Mouse (Mus musculus) gastrocnemius, postnatal 4 days (tissue): ENCODE results near the gene Grk5. TPM values are rescaled to one million over a fixed set of nuclear protein-coding genes. Genes with fewer than 3 reads are reported as not detected.

ENCODE experiments used
- DNase-seq, 2 experiments: peaks; one replicate each; pipeline ENCODE4 v3.0.0; 2021 to 2022; ENCODE audit warnings: low spot score in 2 of 2, mixed read lengths in 2 of 2
- total RNA-seq, 2 experiments: library from RNA; stranded (reverse); gene quantifications; 2 replicates each; pipeline ENCODE4 v1.2.3; 2021

Grk5 gene
- total RNA-seq, 2 experiments from 2014 or later, result 12.9 to 16.0 TPM

DNA sequence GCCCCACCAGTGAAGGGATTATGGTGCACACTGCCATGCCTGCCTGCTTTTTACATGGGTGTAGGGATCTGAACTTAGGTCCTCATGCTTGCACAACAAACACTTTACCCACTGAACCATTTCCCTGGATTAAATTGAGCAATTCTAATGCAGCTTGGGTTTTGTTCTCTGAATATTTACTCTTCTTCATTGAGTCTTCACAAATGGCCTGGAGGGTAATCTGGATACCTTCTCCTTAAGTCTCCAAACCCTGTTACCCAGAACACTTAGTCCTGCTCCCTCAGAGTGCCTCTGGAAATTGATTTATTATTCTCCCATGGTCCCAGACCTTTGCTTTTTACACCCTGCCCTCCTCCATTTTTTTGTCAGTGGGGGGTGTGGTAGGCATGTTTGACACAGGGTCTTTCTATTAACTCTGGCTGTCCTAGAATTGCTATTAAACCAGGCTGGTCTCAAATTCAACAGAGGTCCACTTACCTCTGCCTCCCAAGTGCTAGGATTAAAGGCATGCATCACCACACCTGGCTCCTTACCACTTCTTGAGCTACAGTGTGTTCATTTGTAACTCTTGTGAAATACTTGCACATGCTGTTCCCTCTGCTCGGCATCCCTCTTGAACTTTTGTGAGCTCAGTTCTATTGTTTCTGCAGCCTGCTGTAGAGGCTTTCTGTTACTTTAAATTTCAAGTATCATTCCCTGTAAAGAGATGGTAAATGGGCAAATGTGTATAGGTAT lies 82.9 kb downstream of the Grk5 start:
- DNase-seq, result no peak

DNA sequence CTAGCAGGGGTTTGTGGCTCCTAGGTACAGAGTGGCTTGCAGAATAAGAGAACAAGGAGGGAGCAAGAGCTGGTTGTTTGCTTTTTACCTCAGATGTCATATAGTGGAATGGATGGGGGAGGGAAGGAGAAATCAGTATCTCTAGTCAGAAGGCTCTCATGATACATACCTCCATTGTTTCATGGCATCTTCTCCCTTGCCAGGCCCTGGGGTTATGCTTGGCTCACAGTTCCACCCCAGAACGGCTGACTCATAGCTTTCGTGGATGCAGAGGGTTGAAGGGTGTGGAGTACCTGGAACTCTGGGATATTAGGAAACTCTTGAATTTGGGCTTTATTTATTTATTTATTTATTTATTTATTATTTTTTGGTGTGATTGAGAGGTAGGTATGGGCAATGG lies 84.0 kb downstream of the Grk5 start:
- no peak for DNase-seq

DNA sequence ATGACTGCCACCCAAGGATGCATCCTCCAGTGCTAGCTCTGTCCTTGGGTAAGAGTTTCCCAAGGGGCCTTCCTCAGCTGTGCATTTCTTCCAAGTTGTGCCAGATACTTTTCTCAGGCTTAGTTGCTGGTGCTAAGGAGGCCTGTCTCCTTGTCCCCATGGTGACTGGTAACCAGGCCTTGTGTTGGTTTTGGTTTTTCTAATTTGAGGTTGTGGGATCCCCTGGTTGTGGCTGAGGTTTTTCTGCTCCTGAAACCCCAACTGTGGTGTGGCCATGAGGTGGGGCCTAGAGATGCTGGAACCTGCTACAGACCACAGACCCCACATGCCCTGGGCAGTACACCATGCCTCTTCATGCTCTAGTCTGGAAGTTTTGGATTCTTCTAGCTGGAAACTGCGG lies 90.0 kb downstream of the Grk5 start:
- no peak for DNase-seq

DNA sequence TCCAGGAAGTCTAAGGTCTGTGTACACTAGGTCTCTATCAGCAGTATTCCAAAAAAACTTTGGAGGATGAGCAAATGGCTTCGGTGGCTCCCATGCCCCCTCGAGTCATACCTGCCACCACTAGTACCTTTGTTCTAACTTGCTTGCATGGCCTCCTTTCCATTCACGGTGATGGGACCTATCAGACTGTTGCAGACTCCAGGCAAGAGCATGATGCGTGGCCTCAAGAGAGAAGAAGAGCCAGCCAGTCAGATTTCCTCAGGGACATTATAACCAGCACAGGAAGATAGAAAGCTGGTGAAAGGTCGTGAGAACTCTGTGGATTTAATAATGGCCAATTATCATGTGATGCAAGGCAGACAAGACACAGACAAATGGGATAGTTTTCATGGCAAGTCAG lies 91.8 kb downstream of the Grk5 start:
- DNase-seq, result no peak

DNA sequence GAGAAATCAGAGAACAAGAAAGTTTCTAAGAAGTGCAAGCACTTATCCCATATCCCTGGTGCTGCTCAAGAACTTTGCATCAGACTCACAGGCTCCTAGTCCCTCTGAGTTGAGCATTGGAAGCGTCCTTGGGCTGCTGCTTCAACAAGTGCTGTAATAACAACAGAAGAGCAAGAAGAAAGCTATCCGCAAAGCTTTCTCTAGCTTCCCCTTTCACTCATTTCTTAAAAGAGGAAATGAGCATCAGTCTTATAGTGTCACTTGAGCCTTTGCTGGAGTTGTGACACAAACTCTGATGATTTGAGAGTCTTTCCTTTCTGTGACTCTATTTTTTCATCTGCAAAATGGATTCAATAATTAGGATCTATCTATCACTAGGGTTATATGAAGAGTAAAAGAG lies 92.3 kb downstream of the Grk5 start:
- DNase-seq, result no peak

DNA sequence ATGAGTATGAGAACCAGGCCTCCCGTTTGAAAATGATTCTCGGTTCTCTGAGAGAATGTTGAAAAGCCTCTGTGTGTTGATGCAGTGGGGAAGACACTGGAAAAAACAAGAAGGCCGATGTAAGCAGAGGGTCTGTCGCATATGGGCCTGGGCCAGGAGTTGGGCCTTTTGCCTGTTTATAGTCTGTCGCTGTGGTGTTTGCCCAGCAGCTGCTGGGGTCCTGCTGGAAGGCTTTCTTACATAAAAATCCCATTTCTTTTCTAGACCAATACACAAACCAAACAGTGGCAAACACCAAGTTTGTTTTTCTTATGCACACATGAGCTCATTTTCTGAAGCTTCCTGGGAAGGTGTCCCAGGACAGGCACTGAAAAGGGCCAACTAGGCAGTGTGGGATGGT lies 100.2 kb downstream of the Grk5 start:
- no peak for DNase-seq

DNA sequence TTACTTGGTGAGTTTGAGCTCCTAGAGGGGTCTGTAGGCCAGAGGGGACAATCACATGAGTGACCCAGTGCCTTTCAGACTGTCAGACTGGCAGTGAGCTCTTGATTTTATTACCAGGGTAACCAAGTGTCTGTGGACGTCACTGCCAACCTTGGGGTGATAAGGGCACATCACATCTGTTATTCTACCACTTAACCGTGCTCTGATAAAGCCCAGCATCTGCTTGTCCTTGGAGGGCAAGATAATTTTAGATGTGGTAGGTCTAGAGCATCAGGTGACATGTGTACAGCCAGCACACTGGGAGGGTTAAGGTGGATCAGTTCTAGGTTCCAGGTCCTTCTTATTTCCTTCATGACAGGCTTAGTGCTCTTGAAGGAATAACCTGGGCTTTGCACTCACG lies 104.7 kb downstream of the Grk5 start:
- DNase-seq, result no peak

DNA sequence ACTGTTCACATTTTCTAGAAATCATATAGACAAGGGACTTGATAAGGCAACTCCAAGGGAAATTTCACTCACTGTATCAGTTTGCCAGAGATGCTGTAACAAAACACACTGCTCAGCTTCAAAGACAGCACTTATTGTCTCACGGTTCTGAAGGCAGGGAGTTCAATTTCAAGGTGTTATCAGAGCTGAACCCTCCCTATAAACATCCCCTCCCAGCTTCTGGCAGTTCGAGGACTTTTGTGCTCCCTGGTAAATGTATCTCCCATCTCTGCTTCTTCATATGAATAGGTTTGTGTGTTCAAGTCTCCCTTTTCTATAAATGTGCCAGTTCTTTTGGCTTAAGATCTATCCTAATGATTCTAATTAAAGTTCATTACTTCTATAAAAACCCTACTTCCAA lies 105.3 kb downstream of the Grk5 start:
- DNase-seq, result no peak

DNA sequence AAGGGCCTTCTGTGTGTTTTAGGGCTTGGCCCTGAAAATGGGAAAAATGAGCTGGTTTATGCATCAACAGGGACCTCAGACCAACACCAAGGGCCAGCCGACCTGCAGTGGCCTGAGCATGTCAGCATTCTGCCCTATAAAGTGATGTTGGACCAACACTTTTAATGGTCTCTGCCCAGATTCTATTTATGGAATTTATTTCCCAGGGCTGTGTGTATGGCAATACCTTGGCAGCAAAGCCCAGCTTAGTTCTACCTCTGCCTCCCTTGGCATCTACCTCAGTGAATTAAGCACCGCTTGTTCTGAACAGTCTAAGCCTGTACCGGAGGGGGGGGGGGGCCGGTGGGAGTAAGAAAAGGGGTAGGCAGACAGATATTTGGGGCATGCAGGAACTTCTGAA lies 108.2 kb downstream of the Grk5 start:
- no peak for DNase-seq

DNA sequence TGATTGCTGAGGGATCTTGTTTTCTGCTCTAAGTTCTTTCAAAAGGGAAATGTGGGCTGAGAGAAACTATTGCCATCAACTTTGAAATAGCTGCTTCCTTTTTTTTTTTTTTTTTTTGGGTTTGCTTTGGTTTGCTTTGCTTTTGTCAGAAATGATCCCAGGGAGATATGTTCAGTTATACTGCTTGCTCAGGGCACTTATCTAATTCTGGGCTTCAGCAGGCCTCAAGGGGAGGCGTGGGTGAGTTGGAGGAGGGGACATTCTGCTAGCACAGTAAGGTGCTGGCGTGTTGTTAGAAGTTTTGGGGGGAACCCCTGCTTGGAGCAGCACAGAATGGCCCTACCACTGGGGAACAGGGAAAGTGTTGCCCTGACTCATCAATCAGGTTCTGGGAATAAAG lies 110.1 kb downstream of the Grk5 start:
- no peak for DNase-seq

DNA sequence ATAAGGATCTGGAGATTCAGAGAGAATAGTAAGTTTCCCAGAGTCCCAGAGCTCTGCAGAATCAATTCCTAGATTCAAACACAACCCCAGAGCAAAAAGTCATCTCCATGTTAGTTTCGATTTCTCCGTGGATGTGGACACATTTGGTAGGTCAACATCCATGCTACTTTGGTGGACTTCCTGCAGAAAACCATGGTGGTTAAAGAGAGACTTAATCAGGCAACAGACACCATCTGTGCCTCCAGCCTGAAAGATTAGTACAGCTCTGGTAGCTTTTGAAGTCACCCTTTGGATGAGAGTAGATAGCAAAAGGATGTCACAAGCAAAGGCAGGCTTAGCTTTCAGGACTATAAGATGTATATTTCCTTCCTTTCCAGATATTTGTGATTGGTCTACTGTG lies 111.4 kb downstream of the Grk5 start:
- DNase-seq, result no peak

DNA sequence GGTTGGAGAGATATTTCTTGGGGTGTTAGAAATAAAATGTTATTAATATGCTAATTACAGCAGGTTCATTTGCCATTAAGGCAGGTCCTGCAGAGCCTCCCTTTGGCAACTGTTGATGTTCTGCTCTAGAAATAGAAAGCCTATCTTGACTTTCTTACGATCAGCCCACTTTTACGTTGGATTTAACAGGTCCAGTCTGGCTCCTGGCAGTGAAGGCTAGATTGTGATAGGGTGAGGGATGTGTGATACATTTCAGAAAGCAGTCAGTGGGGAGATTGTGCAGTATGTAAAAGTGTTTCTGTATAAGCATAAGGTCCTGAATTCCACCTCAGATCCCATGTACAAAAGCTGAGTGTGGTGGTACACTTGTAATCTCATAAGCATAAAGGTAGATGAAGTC lies 119.7 kb downstream of the Grk5 start:
- no peak for DNase-seq

DNA sequence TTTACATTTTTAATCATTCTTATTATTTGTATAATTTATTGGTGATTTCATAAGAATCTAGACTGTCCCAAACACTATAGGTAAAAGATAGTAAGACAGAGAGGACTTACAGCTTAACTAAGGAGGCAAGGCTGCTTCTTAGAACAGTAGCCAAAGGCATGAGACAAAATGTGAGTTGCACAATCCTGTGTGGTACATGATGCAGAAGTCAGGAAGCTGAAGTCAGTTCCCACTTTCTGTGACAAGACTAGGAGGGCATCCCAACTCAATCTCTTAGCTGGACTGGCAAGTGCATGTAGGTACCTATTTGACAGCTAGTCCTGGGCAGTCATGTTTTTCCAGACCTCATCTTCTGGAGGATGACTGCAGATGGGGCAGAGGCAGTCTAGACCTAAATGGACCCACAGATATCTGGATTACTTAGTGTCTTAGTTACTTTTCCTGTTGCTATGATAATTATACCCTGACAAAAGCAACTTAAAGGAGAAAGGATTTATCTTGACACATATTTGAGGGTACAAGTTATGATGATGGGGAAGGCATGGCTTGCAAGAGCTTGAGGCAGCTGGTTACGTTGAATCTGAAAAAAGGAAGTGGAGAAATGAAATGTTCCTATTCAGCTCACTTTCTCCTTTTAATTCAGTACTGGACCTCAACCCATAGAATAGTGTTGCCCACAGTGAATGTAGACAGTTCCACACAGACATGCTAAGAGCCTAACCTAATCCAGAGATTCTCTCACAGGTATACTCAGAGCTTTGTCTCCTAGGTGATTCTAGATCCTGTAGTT lies 128.1 kb downstream of the Grk5 start:
- DNase-seq, result no peak

DNA sequence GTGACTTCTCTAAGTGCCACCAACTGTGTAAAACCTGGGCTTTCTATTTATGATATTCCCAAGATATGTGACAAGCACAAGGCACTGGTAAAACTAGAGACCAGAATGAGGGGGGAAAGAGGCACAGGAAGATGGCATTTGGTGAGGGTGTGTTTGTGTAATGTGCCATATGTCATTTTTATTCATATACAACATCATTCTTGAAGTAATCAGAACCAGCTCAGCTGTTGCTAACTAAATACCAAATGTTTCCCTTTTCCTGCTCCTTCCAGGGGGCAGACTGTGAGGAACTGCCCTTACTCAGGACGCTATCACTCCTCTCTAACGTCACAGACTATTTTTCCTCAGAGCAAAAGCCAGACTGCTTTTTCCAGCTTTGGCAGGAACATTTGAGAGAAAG lies 132.0 kb downstream of the Grk5 start:
- DNase-seq, result no peak

DNA sequence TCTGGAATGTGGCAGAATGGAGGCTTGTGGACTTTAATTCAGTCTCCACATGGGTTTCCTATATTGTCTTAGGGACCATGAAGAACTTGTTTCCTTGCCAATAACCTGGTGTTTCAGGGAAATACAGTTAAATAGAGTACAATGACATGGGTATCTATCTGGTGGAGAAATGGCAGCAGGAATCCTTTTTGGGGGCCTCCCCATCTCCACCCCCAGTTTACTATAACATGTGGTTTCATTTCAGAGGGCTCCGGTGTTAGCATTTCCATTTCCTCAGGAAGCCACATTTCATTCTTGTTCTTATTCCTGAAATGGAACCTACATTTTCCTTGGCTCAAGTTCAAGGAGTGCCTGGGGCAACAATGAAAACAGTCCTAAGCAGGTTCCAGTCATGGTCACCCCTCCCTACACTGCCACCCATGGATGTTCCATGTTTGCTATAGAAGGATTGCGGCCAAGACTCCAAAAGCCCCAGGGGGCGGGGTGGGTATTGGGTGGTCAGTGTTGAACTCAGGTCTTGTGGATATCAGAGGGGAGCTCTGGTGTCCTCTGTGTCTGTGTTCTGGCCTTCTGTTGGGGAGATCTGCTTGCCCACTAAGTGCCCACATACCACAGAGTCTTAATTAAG lies 132.5 kb downstream of the Grk5 start:
- no peak for DNase-seq

DNA sequence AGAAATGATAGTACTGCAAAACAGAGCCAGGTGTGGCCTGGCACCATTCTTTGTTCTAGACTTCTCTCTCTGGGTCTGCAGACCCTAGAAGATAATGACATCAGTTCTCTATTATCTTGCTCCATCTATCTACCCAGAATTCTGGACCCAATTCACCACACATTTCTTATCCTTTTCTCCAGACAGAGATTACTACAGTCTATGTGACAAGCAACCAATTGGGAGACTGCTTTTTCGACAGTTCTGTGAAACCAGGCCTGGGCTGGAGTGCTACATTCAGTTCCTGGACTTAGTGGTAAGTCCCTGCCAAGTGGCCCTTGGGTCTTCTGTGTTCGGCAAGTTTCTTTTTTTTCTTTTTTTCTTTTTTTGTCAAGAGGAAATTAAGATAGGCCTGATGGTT lies 142.0 kb downstream of the Grk5 start:
- no peak for DNase-seq

DNA sequence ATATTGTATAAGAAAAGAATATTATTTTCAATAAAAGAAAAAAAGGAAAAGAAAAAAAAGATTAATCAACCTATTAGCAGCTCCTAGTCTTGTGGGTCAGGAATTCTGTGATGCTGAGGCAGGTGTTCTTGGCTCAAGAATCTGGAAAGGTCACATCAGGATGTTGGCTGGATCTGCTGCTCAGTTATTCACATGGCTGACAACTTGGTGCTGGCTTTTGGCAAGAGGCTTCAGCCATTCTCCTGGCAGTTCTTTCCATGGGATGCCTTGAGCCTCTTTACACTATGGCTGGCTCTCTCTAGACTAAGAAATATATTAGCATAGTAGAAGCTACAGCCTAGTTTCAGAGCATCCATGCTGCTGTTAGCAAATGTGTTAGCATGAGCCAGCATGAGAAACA lies 149.6 kb downstream of the Grk5 start:
- no peak for DNase-seq

DNA sequence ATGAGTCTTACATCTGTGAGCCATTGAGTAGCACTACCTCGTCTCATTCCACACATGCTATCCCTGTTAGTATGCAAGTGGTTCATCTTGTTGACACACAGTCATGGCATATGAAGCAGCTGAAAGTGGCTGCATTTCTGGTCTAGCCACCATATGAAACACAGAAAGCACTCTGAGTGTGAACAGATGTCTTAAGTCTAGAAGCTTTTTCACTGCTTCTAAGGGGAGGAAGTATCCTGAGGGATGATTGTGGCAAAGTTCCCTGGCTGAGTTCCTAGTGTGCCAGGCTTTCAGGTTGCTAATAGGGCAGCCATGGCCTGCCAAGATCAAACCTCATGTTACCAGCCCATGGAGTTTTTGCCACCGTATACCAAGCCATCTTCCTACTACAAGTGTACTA lies 159.1 kb downstream of the Grk5 start:
- no peak for DNase-seq

DNA sequence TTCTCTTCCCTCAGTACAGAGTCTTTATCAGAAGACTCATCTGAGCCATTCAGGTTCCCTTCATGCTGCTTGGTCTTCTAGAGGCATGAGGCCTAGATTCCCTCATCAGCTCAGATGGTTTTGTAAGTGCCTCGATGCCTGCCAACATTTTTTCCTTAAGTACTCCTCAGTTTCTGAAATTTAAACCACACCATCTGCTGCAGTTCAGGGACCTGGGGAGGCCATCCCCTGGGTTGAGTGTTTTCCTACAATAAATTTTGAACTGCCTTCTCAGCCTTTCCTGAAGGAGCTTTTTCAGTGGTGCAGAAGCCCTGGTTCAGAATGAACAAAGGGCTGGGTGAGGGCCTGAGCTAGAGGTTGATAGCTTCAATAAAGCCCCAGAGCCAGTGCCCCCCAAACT lies 159.9 kb downstream of the Grk5 start:
- peak in 1 of 2 experiments; percentile 16 for DNase-seq

DNA sequence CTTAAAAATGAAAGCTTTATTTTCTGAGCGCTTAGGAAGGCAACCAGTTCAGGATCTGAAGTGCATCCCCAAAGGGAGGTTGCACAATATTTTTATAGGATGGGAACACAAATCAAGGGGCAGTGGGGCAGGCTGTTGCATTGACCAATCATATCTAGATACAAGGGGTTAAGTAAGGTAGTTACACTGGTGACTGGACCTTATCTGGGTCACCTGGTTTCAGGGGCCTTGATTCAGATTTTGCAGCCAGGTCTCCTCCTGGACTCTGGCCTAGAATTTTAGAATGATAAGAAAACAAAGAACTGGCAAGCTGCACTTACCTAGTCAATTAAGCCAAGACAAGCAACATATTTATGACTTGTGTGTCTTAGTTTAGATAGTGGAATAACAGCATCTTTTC lies 161.6 kb downstream of the Grk5 start:
- no peak for DNase-seq

DNA sequence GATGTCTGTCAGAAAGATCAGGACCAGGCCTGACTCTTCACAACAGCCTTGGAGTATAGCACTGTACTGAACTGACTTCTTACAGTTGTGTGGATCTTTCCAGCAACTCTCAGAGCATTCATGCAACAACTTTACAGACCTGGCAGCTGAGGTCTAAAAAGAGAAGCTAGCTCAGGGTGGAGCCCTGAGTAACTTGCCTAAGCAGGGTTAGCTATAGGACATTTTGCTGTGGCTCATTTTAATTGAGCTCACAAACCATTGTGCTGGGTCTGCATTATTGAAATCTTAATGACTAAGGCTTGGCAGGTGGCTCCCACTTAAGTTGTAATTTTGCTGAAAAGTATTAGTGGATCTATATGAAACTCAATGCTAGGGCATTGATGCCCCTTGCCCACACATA lies 162.5 kb downstream of the Grk5 start:
- no peak for DNase-seq

DNA sequence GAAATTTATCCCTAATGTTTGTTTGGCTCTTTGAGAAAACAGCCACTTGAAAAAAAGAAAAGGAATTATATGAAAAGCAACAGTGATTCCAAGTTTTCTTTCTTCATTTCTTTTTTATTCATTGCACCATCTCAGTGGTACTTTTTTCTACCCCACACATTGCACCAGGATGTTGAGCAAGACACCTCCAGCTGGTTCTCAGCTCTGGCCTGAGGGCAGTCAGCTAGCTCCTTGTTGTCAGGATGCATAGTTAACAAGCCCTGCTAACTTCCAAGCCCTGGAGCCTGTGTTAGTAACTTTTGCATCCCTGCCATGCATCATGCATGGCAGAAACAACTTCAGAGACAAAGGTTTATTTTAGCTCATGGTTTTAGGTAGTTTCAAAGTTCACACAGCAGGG lies 163.2 kb downstream of the Grk5 start:
- DNase-seq, result no peak
